Mouse (Mus musculus): ENCODE measurements around the gene Rdh8. TPM values are rescaled to one million over a fixed set of nuclear protein-coding genes. Genes with fewer than 3 reads are reported as not detected.

Gene Rdh8
- not detected in 2 replicates for total RNA-seq (2014; rRNA removed)
- polyA plus RNA-seq (2015; fragmentation: Nextera tagmentation; extraction: Ambion mirVana): not detected in 2 replicates

DNA sequence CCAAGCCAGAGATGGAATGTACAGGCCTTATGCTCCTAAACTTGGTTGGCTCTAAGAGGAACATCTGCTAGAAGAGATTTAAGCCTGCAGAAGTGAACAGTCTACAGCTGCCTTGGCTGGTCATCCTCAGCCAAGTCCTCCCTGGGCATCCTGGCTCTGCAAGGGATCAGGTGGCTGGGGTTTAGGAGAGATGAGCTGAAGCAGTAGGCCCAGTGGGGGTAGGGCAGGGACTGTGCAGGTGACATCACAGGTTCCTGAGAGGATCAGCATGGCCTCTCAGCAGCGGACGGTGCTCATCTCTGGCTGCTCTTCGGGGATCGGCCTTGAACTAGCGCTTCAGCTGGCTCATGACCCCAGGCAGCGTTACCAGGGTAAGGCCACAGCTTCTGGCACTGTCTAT, at the start of gene Rdh8:
Gene Rdh8 (plus strand): TSS at position 268 of the 400 bp plus-strand sequence.
- ATAC-seq (no peak), DNase-seq (no peak)
- H3K4me1 ChIP-seq (ENCODE audit: insufficient read depth): no peaks in the 10 kb centered on the region
- no peak within 1 kb of the TSS for H3K4me3 ChIP-seq (ENCODE audit: low read depth, low read length)
- H3K27me3 ChIP-seq (ENCODE audit: insufficient read depth, low read length): no peaks in the 10 kb centered on the region; the same call in none of the 2 replicates
- no peak for TF ChIP-seq CTCF (IDR thresholded peaks at IDR 0.05; ENCODE audit: low read depth)
- no peak within 1 kb of the TSS for H3K9ac ChIP-seq
- no peaks in the 10 kb centered on the region for H3K36me3 ChIP-seq (ENCODE audit: insufficient read depth)
- 86% methylated on average over 6 of the region's 6 CpGs for WGBS
- no peaks in the 10 kb centered on the region for H3K9me3 ChIP-seq (ENCODE audit: low read length)
- no peak within 1 kb of the TSS for H3K4me2 ChIP-seq (ENCODE audit: low read depth)
- H3K27ac ChIP-seq (ENCODE audit: low read depth, low read length): no peak within 1 kb of the TSS

DNA sequence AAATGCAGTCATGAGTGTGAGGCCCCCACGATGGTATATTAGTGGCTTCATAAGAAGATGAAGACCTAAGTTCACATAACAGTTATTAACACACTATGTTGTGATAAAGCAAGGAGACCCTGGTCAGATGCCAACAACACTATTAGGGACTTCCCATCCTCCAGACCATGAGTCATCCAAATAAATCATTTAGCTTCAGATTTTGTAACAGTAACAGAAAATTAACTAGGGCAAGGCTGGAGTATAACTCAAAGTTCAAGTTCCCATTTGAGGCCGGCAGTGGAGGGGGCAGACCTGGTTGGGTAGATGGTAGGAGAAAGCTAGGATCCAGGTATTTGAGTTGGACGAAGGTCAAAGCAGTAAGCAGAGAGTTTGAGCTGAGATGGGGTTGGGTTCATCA, 37.0 kb upstream of the Rdh8 start:
- Histone ChIP-seq H3K27ac (ENCODE audit: low read depth, low read length) (no peak overlapping the region), H3K4me2 (ENCODE audit: low read depth) (no peak overlapping the region), H3K9me3 (ENCODE audit: low read length) (peaks cover 7% of the 10 kb centered on the region; the same call in 1 of the 2 replicates), H3K4me1 (ENCODE audit: insufficient read depth) (no peaks in the 10 kb centered on the region), H3K27me3 (ENCODE audit: insufficient read depth, low read length) (no peaks in the 10 kb centered on the region), H3K4me3 (ENCODE audit: low read depth, low read length) (no peak overlapping the region), H3K9ac (no peak overlapping the region), H3K36me3 (ENCODE audit: insufficient read depth) (no peaks in the 10 kb centered on the region)
- no peak for TF ChIP-seq CTCF (IDR thresholded peaks at IDR 0.05; ENCODE audit: low read depth)
- DNase-seq (no peak), ATAC-seq (no peak)
- WGBS: 89% methylated on average over 3 of the region's 3 CpGs

DNA sequence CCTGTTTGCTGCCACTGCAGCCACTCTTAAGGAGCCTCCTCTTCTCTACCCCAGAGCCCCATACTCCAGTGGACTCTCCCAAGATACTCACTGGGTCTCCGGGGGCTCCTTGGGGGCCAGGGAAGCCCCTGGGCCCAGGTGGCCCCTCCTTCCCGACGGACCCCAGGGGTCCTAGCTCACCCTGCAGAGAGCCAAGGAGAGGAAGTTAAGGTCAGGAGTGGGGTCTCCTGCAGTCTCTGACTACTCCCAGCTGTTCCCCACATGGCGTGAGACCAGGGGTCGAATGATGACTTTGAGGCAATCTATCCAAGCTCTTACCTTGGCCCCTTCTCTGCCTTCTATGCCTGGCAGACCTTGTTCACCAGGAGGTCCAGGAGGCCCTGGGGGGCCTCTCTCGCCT, 33.2 kb upstream of the Rdh8 start:
- Histone ChIP-seq H3K36me3 (ENCODE audit: insufficient read depth) (no peaks in the 10 kb centered on the region), H3K27ac (ENCODE audit: low read depth, low read length) (no peak overlapping the region), H3K9ac (no peak overlapping the region), H3K4me1 (ENCODE audit: insufficient read depth) (no peaks in the 10 kb centered on the region), H3K4me2 (ENCODE audit: low read depth) (no peak overlapping the region), H3K27me3 (ENCODE audit: insufficient read depth, low read length) (no peaks in the 10 kb centered on the region), H3K9me3 (ENCODE audit: low read length) (peaks cover 7% of the 10 kb centered on the region; the same call in 1 of the 2 replicates), H3K4me3 (ENCODE audit: low read depth, low read length) (no peak overlapping the region)
- DNase-seq: no peak
- ATAC-seq: no peak
- WGBS: 92% methylated on average over 6 of the region's 6 CpGs
- no peak for TF ChIP-seq CTCF (IDR thresholded peaks at IDR 0.05; ENCODE audit: low read depth)

- Histone ChIP-seq H3K27ac (ENCODE audit: low read depth, low read length) (no peak overlapping the region), H3K27me3 (ENCODE audit: insufficient read depth, low read length) (no peaks in the 10 kb centered on the region), H3K9me3 (ENCODE audit: low read length) (peaks cover under 1% of the 10 kb centered on the region; the same call in 1 of the 2 replicates), H3K9ac (no peak overlapping the region), H3K36me3 (ENCODE audit: insufficient read depth) (no peaks in the 10 kb centered on the region), H3K4me3 (ENCODE audit: low read depth, low read length) (no peak overlapping the region), H3K4me2 (ENCODE audit: low read depth) (no peak overlapping the region), H3K4me1 (ENCODE audit: insufficient read depth) (no peaks in the 10 kb centered on the region)
- ATAC-seq (no peak), DNase-seq (no peak)
- no peak for TF ChIP-seq CTCF (IDR thresholded peaks at IDR 0.05; ENCODE audit: low read depth)
- 77% methylated on average over 8 of the region's 8 CpGs for WGBS
Observed at GRCm38 (mm10) chr9:20787992-20788391, 30.3 kb upstream of the Rdh8 start.

DNA sequence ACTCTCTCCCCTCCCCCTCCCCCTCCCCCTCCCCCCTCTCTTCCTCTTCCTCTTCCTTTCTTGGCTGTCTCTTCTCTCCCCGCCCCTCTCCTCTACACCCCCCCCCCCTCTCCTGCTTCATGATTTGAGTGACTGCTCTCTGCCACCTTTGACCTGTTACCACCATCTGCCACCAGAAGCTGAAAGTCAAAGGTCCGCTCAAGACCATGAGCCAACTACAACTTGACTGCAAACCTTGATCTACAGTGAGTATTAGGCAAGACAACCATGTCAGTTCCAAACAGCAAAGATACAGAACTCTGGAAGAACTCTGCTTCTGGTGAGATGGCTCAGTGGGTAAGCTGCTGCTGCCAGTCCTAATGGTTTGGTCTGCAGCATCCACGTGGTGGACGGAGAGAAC, 28.7 kb upstream of the Rdh8 start:
- WGBS: 80% methylated on average over 3 of the region's 4 CpGs
- no peaks in the 10 kb centered on the region for H3K4me1 ChIP-seq (ENCODE audit: insufficient read depth)
- TF ChIP-seq CTCF (IDR thresholded peaks at IDR 0.05; ENCODE audit: low read depth): no peak
- no peaks in the 10 kb centered on the region for H3K9me3 ChIP-seq (ENCODE audit: low read length)
- H3K9ac ChIP-seq: no peak overlapping the region
- DNase-seq (no peak), ATAC-seq (no peak)
- H3K27me3 ChIP-seq (ENCODE audit: insufficient read depth, low read length): no peaks in the 10 kb centered on the region
- H3K36me3 ChIP-seq (ENCODE audit: insufficient read depth): no peaks in the 10 kb centered on the region
- no peak overlapping the region for H3K4me3 ChIP-seq (ENCODE audit: low read depth, low read length)
- H3K4me2 ChIP-seq (ENCODE audit: low read depth): no peak overlapping the region
- H3K27ac ChIP-seq (ENCODE audit: low read depth, low read length): no peak overlapping the region

GRCm38 (mm10) chr9:20790345-20790744, 28.0 kb upstream of the Rdh8 start:
- TF ChIP-seq CTCF (IDR thresholded peaks at IDR 0.05; ENCODE audit: low read depth): no peak
- DNase-seq: no peak
- ATAC-seq: no peak
- H3K4me1 ChIP-seq (ENCODE audit: insufficient read depth): no peaks in the 10 kb centered on the region
- H3K27me3 ChIP-seq (ENCODE audit: insufficient read depth, low read length): no peaks in the 10 kb centered on the region
- no peak overlapping the region for H3K4me3 ChIP-seq (ENCODE audit: low read depth, low read length)
- H3K36me3 ChIP-seq (ENCODE audit: insufficient read depth): no peaks in the 10 kb centered on the region
- H3K4me2 ChIP-seq (ENCODE audit: low read depth): no peak overlapping the region
- H3K9me3 ChIP-seq (ENCODE audit: low read length): no peaks in the 10 kb centered on the region
- 47% methylated on average over 3 of the region's 3 CpGs for WGBS
- no peak overlapping the region for H3K27ac ChIP-seq (ENCODE audit: low read depth, low read length)
- no peak overlapping the region for H3K9ac ChIP-seq

DNA sequence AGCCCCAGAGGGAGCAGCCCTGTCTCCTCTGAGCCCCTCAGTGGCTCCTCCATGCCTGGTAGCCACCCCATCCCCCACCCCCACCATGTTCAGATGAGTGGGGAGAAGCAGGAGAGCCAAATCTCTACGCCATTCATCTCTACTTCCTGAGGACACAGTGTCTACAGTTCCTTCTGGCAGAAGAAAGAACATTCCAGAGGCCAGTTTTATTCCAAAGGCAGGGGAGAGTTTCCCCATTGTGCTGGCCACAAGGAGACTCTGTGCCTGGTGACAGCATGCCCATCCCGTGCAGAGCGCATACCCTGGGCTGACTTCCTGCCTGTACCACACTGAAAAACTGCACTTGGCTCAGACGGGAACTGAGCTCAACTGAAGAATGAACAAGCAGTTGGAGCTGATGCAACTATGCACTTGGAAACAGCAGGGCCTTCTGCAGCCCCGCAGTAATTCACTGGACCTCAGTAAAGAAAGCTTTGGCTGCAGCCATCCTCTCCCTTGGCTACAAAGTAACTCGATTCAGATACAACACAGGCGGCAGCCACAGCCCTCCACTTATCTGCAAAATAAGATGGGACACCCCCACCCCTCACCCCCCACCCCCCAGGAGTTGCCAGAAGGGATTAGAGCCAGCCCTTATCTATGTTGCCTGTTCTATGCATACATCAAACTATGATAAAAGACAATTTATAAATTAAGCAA, 24.0 kb upstream of the Rdh8 start:
- Histone ChIP-seq H3K27ac (ENCODE audit: low read depth, low read length) (no peak overlapping the region), H3K27me3 (ENCODE audit: insufficient read depth, low read length) (no peaks in the 10 kb centered on the region), H3K4me1 (ENCODE audit: insufficient read depth) (no peaks in the 10 kb centered on the region), H3K9ac (no peak overlapping the region), H3K4me3 (ENCODE audit: low read depth, low read length) (no peak overlapping the region), H3K9me3 (ENCODE audit: low read length) (no peaks in the 10 kb centered on the region), H3K36me3 (ENCODE audit: insufficient read depth) (no peaks in the 10 kb centered on the region), H3K4me2 (ENCODE audit: low read depth) (no peak overlapping the region)
- WGBS: 22% methylated on average over 7 of the region's 7 CpGs
- peak; percentile 96 for ATAC-seq
- peak; percentile 64 for DNase-seq
- TF ChIP-seq CTCF (IDR thresholded peaks at IDR 0.05; ENCODE audit: low read depth): no peak
